Mouse (Mus musculus): ENCODE data around the gene Evpl. TPM values are rescaled to one million over a fixed set of nuclear protein-coding genes. Genes with fewer than 3 reads are reported as not detected.
A peak's percentile ranks its signal among the peaks of the same experiment; 100 is the strongest.
"Not testable (repeated sequence)": the region's sequence is repeated elsewhere in the genome, so short reads cannot be mapped to it uniquely, and the experiment has no call there.

The Evpl gene
- 1 to 10 TPM; 1.2 TPM for total RNA-seq (2021)

DNA sequence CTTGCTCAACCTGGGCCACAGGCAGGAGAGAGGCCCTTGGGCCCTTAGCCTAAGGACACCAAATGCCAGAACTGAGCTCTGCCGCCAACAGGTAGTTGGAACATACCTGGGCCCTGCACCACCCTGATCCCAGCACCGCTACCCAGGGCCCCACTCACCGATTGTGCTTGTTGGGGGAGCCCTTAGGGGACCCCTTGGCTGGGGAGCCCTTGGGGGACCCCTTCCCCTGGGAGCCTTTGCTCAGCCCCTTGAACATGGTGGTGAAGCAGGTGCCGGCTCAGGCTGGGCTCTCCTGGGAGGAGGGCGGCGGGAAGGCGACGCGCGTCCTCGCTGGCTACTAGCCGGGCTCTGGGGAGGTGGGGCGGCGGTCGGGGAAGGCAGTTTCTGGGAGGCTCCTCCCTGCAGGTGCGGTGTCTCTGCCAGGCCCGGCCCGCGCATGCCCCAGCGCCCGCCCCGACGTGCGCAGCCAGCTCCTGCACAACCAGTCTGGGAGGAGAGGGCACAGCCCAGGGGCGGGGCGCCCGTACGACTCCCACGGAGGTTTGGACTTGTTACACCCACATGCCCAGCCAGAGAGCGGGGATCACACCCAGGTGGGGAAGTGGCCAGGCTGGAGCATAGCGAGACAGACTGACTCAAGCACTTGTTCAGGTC lies at the start of gene Evpl:
Gene Evpl (minus strand): TSS at position 336 of the 654 bp plus-strand sequence.
- intact Hi-C loops (cut with DNase I) = no loop called here
- peak; percentile 39 to 42 for DNase-seq

DNA sequence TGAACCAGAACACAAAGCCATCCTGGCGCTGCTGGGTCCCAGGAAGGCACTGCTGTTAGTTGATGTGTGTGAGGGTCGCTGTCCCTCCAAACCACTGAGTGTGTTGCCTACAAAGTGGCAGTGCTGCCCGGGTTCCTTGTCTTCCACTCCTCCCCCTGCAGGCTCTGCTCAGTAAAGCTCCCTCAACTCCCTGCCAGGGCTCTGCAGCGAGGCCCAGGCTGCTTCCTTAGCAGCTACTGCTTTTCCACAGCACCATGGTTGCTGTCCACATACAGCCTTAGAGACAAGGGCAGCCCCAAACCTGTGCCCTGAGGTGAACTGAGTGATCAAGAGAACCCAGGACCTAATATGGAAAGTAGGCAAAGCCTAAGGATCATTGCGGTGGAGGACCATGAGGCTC lies 49.5 kb upstream of the Evpl start:
- DNase-seq = no peak
- intact Hi-C loops (cut with DNase I) = no loop called here

DNA sequence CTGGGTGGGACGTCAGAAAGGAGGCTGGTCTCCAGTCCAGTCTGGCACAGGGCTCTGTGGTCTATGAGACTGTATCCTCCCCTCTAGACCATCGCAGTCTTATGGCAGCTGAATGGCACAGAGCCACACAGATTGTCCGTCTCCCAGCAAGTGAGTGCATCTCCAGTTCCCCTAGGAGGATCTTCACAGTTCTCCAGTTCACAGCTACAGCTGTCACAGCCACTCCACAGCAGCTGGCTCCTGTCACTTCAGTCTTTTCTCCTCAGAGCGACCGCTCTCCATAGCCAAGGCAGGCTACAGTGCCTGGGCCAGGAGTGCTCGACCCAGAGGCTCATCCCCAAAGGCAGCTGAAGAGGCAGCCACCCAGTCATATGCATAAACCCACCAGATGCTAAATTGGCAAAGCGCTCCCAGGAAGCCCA lies 47.9 kb upstream of the Evpl start:
- intact Hi-C loops (cut with DNase I) = no loop called here
- peak; percentile 66 to 72 for DNase-seq

DNA sequence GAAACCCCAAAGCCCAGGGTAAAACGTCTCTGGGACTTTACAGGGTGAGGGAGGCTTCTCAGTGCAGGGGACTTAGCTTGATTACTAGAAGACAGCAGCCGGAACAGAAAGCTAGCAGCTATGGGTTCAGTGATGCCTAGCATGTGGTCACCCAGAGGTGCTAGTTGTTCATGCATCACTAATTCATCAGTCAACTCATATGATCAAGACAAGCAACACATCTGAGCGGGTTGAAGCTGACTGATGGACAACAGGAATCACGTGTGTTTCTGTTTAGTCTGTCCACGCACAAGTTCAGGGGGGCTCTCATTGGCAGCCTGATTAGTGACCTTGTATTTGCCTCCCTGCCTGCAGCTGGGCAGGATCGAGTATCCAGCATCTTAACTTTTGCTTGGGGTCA lies 46.1 kb upstream of the Evpl start:
- intact Hi-C loops (cut with DNase I) = no loop called here
- DNase-seq = no peak

DNA sequence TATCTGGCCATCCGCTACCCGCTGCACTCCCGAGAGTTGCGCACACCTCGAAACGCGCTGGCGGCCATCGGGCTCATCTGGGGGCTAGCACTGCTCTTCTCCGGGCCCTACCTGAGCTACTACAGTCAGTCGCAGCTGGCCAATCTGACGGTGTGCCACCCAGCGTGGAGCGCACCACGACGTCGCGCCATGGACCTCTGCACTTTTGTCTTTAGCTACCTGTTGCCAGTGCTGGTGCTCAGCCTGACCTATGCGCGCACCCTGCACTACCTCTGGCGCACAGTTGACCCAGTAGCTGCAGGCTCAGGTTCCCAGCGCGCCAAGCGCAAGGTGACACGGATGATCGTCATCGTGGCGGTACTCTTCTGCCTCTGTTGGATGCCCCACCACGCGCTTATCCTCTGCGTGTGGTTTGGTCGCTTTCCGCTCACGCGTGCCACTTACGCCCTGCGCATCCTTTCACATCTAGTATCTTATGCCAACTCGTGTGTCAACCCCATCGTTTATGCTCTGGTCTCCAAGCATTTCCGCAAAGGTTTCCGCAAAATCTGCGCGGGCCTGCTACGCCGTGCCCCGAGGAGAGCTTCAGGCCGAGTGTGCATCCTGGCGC lies 45.1 kb upstream of the Evpl start:
- no peak for DNase-seq
- intact Hi-C loops (cut with DNase I) = no loop called here

DNA sequence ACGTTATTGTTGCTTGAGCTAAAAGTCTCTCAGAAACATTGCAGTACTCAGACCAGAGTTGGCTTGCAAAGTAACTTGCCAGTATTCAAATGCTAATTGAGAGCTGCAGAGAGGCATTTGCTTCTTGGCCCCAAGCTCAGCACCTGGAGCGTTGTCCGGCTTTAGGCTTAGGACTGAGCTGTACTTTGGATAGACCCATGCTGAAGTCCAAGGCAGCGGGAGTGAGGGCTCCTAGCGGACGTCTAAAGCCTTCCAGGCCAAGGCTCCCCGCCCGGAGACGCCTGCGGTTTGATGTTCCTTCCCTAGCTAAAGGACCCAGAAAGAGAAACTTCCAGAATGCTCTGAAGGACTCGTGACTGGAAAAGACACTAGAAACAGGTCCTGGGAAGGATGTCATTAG lies 44.2 kb upstream of the Evpl start:
- DNase-seq = no peak
- intact Hi-C loops (cut with DNase I) = no loop called here

DNA sequence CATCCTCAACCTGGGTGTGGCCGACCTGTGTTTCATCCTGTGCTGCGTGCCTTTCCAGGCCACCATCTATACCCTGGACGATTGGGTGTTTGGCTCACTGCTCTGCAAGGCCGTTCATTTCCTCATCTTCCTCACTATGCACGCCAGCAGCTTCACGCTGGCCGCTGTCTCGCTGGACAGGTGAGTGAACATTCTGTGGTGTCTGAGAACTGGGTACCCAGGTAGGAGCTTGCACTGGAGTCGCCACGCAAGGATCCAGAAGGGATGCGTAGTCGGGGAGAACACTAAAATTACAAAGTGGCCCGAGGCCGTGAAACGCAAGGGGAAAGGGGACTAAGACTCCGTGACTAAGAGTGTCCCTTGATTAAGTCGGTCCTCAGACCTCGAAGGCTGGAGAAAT lies 43.8 kb upstream of the Evpl start:
- intact Hi-C loops (cut with DNase I) = no loop called here
- DNase-seq = no peak

DNA sequence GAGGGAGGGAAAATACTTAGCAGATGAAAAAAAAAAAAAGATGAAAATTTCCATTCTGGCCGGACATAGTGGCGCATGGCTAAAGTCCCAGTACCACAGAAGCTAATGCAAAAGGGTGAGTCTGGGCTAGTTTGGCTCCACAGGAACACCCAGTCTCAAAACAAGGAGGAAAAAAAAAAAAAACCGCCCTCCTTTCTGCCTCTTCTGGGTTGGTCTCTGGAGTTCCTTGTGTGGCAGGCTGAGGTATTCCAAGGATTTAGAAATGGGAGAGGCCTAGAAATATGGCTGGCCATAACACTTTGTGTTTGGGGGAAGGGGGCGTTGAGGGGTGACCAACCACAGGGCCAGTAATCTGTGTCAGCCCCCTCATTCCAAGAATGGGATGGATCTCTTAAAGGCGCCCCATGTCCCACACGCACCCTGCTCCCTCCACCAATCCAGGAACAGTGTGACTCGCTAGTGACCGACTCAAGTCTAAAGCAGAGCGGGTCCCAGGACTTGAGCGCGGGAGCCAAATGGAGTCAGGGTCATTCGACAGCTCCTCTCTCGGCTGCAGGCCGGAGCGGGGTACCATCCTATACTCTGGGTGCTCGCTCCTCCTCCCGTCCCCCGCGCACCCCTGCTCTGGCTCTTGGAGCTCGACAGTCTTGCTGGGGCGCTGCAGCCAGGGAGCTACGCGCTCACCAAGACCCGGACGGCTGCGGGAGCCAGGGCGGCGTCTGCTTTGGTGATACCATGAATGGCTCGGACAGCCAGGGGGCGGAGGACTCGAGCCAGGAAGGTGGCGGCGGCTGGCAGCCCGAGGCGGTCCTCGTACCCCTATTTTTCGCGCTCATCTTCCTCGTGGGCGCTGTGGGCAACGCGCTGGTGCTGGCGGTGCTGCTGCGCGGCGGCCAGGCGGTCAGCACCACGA lies 43.1 kb upstream of the Evpl start, which contains the start of gene Galr2:
Gene Galr2 (plus strand): TSS at position 189 of the 913 bp plus-strand sequence.
- no peak for DNase-seq
- intact Hi-C loops (cut with DNase I) = no loop called here

DNA sequence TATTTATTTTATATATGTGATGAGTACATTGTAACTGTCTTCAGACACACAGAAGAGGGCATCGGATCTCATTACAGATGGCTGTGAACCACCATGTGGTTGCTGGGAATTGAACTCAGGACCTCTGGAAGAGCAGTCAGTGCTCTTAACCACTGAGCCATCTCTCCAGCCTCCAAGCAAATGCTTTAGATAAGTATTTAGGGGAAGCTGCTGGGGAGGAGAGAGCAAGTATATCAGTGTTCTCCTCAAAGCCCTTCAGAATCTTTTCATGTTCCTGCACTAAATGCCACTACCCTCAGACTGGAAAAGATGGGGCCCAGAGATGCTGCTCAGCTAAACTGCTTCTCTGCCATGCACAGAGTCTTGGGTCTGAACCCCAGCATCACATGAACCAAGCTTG lies 39.3 kb upstream of the Evpl start:
- DNase-seq = not testable (repeated sequence)

DNA sequence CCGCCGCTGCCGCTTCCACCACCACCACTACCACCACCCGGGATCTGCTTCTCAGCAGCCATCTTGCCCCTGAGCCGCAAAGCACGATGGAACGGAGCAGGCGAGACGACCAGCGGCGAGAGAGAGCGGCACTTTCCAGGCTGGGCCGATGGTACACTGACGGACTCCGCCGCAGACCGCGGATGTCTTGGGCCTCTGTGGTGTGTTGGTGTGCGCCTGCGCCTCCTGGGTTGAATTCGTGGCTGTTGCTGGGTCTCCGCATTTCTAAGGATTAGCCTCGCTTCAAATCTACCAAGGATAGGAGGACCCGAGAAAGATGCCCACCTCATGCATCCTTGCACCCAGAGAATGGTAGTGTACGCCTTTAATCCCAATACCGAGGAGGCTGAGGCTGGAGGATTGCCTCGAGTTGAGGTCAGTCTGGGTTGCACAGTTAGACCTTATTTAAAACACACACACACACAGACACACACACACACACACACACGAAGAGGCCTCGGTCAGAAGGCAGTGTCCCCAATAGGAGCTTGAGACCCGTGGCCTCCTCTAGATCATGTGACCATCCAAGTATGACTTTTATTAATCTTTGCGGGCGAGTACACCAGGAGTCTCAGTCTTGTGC lies 36.3 kb upstream of the Evpl start, which contains the start of gene Srp68:
Gene Srp68 (minus strand): TSS at position 173 of the 622 bp plus-strand sequence.
- intact Hi-C loops (cut with DNase I) = loop anchor here (2.0 kb wide), 1 partner anchor 31 kb away; no protein-coding TSS in a partner anchor
- peak; percentile 95 to 97 for DNase-seq

More for the DNA sequence above, 39.3 kb upstream of the Evpl start:
- intact Hi-C loops (cut with DNase I) = not testable (repeated sequence)

DNA sequence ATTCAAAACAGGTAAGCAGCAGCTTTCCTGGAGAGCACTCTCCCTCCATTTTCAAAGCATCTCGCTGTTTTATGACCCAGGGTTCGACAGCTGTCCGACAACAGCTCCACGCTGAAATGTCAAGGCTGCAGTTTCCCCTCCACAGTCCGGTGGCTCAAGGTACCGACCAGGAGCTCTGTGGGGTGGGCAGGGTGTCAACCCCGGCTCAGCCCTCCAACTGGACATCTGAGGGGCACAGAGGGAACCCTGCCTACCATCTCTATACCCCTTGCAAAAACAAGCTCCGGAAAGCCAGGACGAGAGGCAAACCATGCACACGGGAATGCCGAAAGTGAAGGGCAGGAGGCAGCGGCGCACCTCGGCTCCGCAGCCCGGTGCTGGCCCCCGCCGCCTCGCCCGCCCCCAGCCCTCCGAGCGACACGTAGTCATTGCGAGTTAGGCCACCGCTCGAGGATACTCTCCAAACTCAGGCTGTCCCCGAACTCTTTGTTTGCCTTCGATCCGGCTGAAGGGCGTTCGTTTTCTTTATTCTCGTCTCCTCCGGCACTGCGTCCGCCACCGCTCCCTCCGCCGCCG lies 35.7 kb upstream of the Evpl start:
- intact Hi-C loops (cut with DNase I) = loop anchor here (2.0 kb wide), 1 partner anchor 31 kb away; no protein-coding TSS in a partner anchor

DNA sequence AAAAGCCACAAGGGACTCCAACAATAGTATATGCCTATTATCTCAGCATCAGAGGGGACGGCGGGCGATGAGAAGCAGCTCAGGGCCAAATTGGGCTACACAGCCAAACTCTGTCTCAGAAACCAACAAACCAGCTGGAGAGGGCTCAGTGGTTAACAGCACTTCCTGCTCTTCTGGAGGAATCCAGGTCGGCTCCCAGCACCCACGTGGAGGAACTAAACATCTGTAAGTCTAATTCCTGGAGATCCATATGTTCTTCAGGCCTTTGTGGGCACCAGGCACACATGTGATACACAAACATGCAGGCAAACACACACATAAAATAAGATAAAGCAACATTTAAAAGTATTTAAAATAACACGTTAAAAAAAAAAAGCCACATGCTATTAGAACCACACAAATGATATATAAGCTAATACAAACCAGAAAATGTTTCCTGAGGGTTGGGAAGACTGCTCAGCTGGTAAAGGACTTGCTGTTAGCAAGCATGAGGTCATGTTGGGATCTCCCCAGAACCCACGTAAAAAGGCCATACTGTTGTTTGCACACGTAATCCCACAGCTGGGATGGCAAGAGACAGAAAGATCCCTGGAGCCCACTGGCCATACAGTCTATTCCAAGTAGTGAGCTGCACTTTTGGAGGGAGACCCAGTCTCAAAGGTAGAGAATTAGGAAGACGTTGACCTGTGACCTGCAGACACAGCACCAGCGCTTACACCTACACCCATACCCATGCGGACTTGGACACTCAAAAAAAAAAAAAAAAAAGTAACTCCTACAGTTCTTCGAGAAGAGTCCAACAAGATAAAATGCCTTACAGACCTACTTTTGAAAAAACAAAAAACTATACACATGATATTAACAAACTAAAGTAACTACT lies 35.0 kb upstream of the Evpl start:
- DNase-seq = no peak
- intact Hi-C loops (cut with DNase I) = no loop called here

More for the DNA sequence above, 35.7 kb upstream of the Evpl start:
- peak in 1 of 2 experiments; percentile 24 for DNase-seq

DNA sequence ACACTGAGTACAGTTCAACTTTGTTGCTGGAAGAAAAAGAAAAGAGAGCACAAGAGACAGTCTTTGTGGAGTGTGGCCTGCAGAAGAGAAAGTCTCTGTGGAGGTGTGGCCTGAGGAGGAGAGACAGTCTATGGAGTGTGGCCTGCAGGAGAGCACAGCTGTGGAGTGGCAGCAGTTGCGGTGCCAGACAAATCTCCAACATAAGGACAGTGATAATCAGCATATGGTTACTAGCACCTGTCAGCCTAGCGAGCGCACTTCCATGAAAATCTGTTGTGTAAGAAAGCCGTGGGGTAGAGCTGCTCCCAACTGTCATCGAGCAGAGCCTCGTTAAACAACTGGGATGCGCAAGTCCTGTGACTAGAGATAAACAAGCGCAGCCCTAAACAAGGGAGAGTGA lies 31.7 kb upstream of the Evpl start:
- no peak for DNase-seq
- intact Hi-C loops (cut with DNase I) = no loop called here

DNA sequence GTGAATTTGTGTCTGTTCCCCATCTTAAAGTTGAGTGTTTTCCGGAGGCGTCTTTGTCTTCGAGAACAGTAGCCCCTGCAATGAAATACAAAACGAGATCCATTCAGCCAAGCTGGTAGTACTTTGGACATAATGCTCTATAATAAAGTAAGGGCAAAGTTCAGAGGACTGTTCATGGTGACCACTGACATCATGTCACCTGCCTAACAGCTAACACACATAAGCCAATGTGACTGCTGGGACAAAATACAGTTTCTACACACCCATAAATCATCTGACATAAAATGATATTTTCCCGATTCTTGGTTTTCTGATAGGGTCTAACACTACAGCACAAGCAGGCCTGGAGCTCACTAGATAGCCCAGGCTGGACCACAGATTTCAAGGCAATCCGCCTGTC lies 30.4 kb upstream of the Evpl start:
- intact Hi-C loops (cut with DNase I) = no loop called here
- no peak for DNase-seq

DNA sequence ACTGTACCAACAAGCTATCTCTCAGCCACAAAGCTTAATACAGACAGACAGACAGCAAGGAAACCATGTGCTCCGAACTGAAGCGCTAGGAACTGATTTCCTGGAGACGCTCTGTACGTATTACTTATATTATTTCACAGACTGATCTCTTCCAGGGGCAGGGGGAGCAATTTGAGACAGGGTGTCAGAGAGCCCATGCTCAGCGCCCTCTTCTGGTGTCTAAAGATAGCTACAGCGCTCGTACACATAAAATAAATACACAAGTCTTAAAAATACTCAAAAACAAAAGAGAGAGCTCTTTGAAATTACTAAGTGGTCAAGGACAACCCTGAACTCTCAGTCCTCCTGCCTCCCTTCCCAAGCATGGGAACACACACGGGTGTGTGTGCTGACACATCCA lies 29.8 kb upstream of the Evpl start:
- intact Hi-C loops (cut with DNase I) = no loop called here

DNA sequence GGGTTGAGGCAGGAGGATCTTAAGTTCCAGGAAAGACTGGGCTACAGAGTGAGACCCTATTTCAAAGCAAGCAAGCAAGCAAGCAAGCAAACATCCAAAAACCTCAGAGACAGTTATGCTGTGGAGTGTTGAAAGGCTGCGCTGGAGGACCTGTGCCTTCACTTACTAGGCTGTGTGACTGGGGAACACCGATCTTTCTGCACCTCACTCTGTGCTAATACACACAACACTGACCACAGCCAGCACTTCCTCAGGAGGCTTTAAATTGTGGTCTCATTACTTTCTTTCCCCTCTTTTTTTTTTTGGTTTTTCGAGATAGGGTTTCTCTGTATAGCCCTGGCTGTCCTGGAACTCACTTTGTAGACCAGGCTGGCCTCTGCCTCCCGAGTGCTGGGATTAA lies 28.0 kb upstream of the Evpl start:
- intact Hi-C loops (cut with DNase I) = no loop called here
- no peak for DNase-seq

More for the DNA sequence above, 29.8 kb upstream of the Evpl start:
- DNase-seq = no peak

DNA sequence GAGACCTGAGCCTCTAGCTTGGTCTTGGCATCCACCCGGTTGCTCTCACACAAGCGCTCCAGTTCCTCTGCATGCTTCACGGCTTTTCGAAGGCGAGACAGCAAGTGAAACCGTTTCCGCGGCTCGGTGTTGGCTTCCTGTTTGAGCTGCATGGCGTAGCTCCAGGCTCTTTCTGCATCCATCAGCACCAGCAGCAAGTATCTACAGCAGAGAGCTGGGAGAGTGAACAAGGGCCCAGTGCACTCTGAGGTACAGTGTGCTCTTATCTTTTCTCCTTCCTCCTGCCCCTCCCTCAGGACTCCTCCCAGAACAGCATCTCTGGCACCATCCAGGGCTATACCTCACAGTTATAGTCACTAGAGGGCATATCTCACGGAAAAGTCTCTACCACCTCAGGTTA lies 27.5 kb upstream of the Evpl start:
- DNase-seq = no peak
- intact Hi-C loops (cut with DNase I) = no loop called here

DNA sequence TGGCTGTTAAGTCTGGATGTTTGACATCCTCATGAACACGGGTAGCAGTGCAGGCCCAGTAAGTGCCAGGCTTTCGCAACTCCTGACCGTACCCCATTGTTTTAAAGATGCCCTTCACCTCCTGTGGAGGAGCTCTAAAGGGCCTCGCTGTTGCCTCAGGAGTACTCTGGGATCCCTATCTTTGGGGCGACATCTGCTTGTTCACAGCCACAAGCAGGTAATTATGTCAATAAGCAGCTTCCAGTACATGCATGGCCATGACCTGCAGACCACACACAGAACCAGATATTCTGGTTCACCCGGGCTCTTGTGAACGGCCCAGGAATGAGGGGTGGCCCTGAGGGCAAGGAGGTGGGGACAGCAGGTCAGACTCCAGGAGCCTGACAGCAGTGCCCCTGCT lies 22.4 kb upstream of the Evpl start:
- intact Hi-C loops (cut with DNase I) = no loop called here
- no peak for DNase-seq

DNA sequence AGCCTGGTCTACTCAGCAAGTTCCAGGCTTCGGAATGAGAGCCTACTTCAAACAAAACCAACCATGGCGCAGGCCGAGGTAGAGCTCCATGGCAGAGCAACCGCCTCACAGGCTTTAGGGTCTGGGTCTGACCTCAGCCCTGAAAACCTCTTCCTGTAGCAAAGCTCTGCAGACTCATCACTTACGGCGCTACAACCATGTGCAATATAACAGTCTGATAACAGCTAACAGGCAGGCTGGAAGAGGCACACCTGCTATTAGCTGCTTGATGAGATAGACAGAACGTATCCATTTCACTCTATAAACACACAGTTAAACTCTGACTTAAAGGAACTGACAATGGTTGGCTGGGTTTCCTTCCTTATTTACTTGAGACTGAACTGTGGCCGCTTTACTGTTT lies 21.6 kb upstream of the Evpl start:
- intact Hi-C loops (cut with DNase I) = no loop called here
- DNase-seq = no peak
